Mouse (Mus musculus) neural tube, embryonic 13.5 days (tissue): Measurements from ENCODE around the gene Ostn. TPM values are rescaled to one million over a fixed set of nuclear protein-coding genes. Genes with fewer than 3 reads are reported as not detected.
A peak's percentile ranks its signal among the peaks of the same experiment; 100 is the strongest.

ENCODE experiments used
- ATAC-seq: fragments of 200-750 bp; cut with Nextera tagmentation; 2 replicates; pipeline ENCODE4 v1.8.0; 2017; ENCODE audit warnings: low read depth, mild to moderate bottlenecking, moderate TSS enrichment, moderate library complexity
- H3K27ac ChIP-seq: fragments of 300-500 bp; sonication (generic); replicated peaks from 2 replicates; pipeline ENCODE4 v1.5.1; 2015; ENCODE audit warnings: moderate library complexity, mild to moderate bottlenecking, inconsistent platforms
- H3K27me3 ChIP-seq: fragments of 300-500 bp; sonication (generic); 2 replicates; pipeline ENCODE4 v1.6.1; 2015; ENCODE audit warnings: mild to moderate bottlenecking, inconsistent platforms
- H3K36me3 ChIP-seq: fragments of 300-500 bp; sonication (generic); 2 replicates; pipeline ENCODE4 v1.6.1; 2015; ENCODE audit warnings: mild to moderate bottlenecking, inconsistent platforms
- H3K4me1 ChIP-seq: fragments of 300-500 bp; sonication (generic); replicated peaks from 2 replicates; pipeline ENCODE4 v1.6.1; 2015; ENCODE audit warnings: inconsistent platforms
- H3K4me2 ChIP-seq: fragments of 300-500 bp; sonication (generic); 2 replicates; pipeline ENCODE4 v1.6.1; 2015; ENCODE audit warnings: inconsistent platforms, mild to moderate bottlenecking, moderate library complexity
- H3K4me3 ChIP-seq: fragments of 300-500 bp; sonication (generic); 2 replicates; pipeline ENCODE4 v1.5.1; 2015; ENCODE audit warnings: mild to moderate bottlenecking, inconsistent platforms
- H3K9ac ChIP-seq: fragments of 300-500 bp; sonication (generic); 2 replicates; pipeline ENCODE4 v1.6.1; 2015; ENCODE audit warnings: moderate library complexity, mild to moderate bottlenecking, inconsistent platforms
- H3K9me3 ChIP-seq: fragments of 300-500 bp; sonication (generic); 2 replicates; pipeline ENCODE4 v1.6.1; 2016; ENCODE audit warnings: inconsistent platforms
- WGBS: fragments of 180-500 bp; shearing (Covaris S2); methylation state at CpG from one replicate; pipeline ENCODE4 v1.1.7; 2015; 5-methylcytosine and 5-hydroxymethylcytosine counted together
- polyA plus RNA-seq: library from polyadenylated mRNA; unstranded; fragments of >200 nt; fragmentation: Nextera tagmentation; extraction: Ambion mirVana; gene quantifications from 2 replicates; pipeline ENCODE4 v1.2.1, GENCODE M21; 2015

Ostn gene
- polyA plus RNA-seq, 1 experiment from 2014 or later, result not detected

- H3K4me2 ChIP-seq, result no peak overlapping the region
- H3K9ac ChIP-seq, result no peak overlapping the region
- 98% methylated on average over 1 of the region's 1 CpGs for WGBS
- no peaks in the 10 kb centered on the region for H3K4me1 ChIP-seq
- H3K9me3 ChIP-seq, result no peaks in the 10 kb centered on the region
- H3K27ac ChIP-seq, result no peak overlapping the region
- ATAC-seq, result no peak
- no peaks in the 10 kb centered on the region for H3K36me3 ChIP-seq
- no peaks in the 10 kb centered on the region for H3K27me3 ChIP-seq
- H3K4me3 ChIP-seq, result no peak overlapping the region
Observed at GRCm38 (mm10) chr16:27360059-27360458, 52.8 kb downstream of the Ostn start.

- ATAC-seq, result peak; percentile 67; the same call in 1 of the 2 replicates
Observed at GRCm38 (mm10) chr16:27370191-27370590, 62.9 kb downstream of the Ostn start, which contains the start of gene Uts2b. Gene Uts2b (minus strand): TSS chr16:27370239.

GRCm38 (mm10) chr16:27370700-27371099, 63.4 kb downstream of the Ostn start:
- peak overlapping the region; percentile 43 for H3K27ac ChIP-seq
- 31% methylated on average over 2 of the region's 2 CpGs for WGBS
- H3K4me1 ChIP-seq, result peaks cover 15% of the 10 kb centered on the region
- no peak overlapping the region for H3K4me3 ChIP-seq
- no peaks in the 10 kb centered on the region for H3K27me3 ChIP-seq
- H3K36me3 ChIP-seq, result no peaks in the 10 kb centered on the region
- H3K4me2 ChIP-seq, result no peak overlapping the region
- no peak overlapping the region for H3K9ac ChIP-seq
- no peaks in the 10 kb centered on the region for H3K9me3 ChIP-seq
- ATAC-seq, result 0 out of 2 replicates have a peak, but pooled peaks have one; percentile 74

More at GRCm38 (mm10) chr16:27370191-27370590, 62.9 kb downstream of the Ostn start, which contains the start of gene Uts2b:
- 59% methylated on average over 8 of the region's 8 CpGs for WGBS
- no peak within 1 kb of the TSS for H3K4me3 ChIP-seq
- H3K9ac ChIP-seq, result no peak within 1 kb of the TSS
- H3K9me3 ChIP-seq, result no peaks in the 10 kb centered on the region
- H3K27ac ChIP-seq, result peak within 1 kb of the TSS; percentile 43
- H3K4me2 ChIP-seq, result 0 out of 2 replicates have a peak within 1 kb of the TSS, but pooled peaks have one; percentile 6
- no peaks in the 10 kb centered on the region for H3K27me3 ChIP-seq
- H3K36me3 ChIP-seq, result no peaks in the 10 kb centered on the region
- H3K4me1 ChIP-seq, result peaks cover 15% of the 10 kb centered on the region

GRCm38 (mm10) chr16:27374139-27374538, 66.8 kb downstream of the Ostn start:
- Histone ChIP-seq H3K4me1 (peaks cover 15% of the 10 kb centered on the region), H3K27me3 (no peaks in the 10 kb centered on the region), H3K27ac (no peak overlapping the region), H3K36me3 (no peaks in the 10 kb centered on the region), H3K4me3 (no peak overlapping the region), H3K9me3 (no peaks in the 10 kb centered on the region), H3K4me2 (no peak overlapping the region), H3K9ac (no peak overlapping the region)
- no peak for ATAC-seq
- 81% methylated on average over 3 of the region's 3 CpGs for WGBS

GRCm38 (mm10) chr16:27375318-27375717, 68.0 kb downstream of the Ostn start:
- no peak overlapping the region for H3K9ac ChIP-seq
- peaks cover 8% of the 10 kb centered on the region for H3K4me1 ChIP-seq
- no peak overlapping the region for H3K4me2 ChIP-seq
- no peaks in the 10 kb centered on the region for H3K27me3 ChIP-seq
- H3K9me3 ChIP-seq, result no peaks in the 10 kb centered on the region
- H3K27ac ChIP-seq, result no peak overlapping the region
- no peaks in the 10 kb centered on the region for H3K36me3 ChIP-seq
- ATAC-seq, result no peak
- no peak overlapping the region for H3K4me3 ChIP-seq
- 88% methylated on average over 2 of the region's 2 CpGs for WGBS

GRCm38 (mm10) chr16:27376556-27376955, 69.3 kb downstream of the Ostn start:
- Histone ChIP-seq H3K4me3 (no peak overlapping the region), H3K9ac (no peak overlapping the region), H3K27me3 (no peaks in the 10 kb centered on the region), H3K36me3 (no peaks in the 10 kb centered on the region), H3K4me1 (no peaks in the 10 kb centered on the region), H3K9me3 (no peaks in the 10 kb centered on the region), H3K4me2 (no peak overlapping the region), H3K27ac (no peak overlapping the region)
- no peak for ATAC-seq

- 87% methylated on average over 4 of the region's 4 CpGs for WGBS
- Histone ChIP-seq H3K9me3 (no peaks in the 10 kb centered on the region), H3K4me2 (no peak overlapping the region), H3K4me1 (no peaks in the 10 kb centered on the region), H3K27ac (no peak overlapping the region), H3K9ac (no peak overlapping the region), H3K4me3 (no peak overlapping the region), H3K27me3 (no peaks in the 10 kb centered on the region), H3K36me3 (no peaks in the 10 kb centered on the region)
- ATAC-seq, result no peak
Observed at GRCm38 (mm10) chr16:27382217-27382616, 74.9 kb downstream of the Ostn start.

GRCm38 (mm10) chr16:27384893-27385603, 77.8 kb downstream of the Ostn start:
- Histone ChIP-seq H3K36me3 (no peaks in the 10 kb centered on the region), H3K27ac (no peak overlapping the region), H3K4me2 (no peak overlapping the region), H3K27me3 (no peaks in the 10 kb centered on the region), H3K9ac (no peak overlapping the region), H3K9me3 (no peaks in the 10 kb centered on the region), H3K4me1 (peaks cover 12% of the 10 kb centered on the region), H3K4me3 (no peak overlapping the region)
- no peak for ATAC-seq
- WGBS, result 78% methylated on average over 4 of the region's 4 CpGs

- Histone ChIP-seq H3K9ac (no peak overlapping the region), H3K27me3 (no peaks in the 10 kb centered on the region), H3K9me3 (no peaks in the 10 kb centered on the region), H3K4me3 (no peak overlapping the region), H3K27ac (no peak overlapping the region), H3K36me3 (no peaks in the 10 kb centered on the region), H3K4me2 (no peak overlapping the region), H3K4me1 (peaks cover 18% of the 10 kb centered on the region)
- 90% methylated on average over 1 of the region's 1 CpGs for WGBS
- no peak for ATAC-seq
Observed at GRCm38 (mm10) chr16:27385649-27386048, 78.4 kb downstream of the Ostn start.

- WGBS, result 67% methylated on average over 4 of the region's 4 CpGs
- ATAC-seq, result no peak
- Histone ChIP-seq H3K9ac (no peak overlapping the region), H3K4me2 (no peak overlapping the region), H3K36me3 (no peaks in the 10 kb centered on the region), H3K27ac (no peak overlapping the region), H3K4me3 (no peak overlapping the region), H3K4me1 (peaks cover 30% of the 10 kb centered on the region), H3K27me3 (no peaks in the 10 kb centered on the region), H3K9me3 (no peaks in the 10 kb centered on the region)
Observed at GRCm38 (mm10) chr16:27386850-27387407, 79.6 kb downstream of the Ostn start.

- WGBS, result 50% methylated on average over 12 of the region's 12 CpGs
- Histone ChIP-seq H3K9ac (peak overlapping the region; percentile 98), H3K27me3 (no peaks in the 10 kb centered on the region), H3K27ac (peak overlapping the region; percentile 98), H3K4me1 (peaks cover 36% of the 10 kb centered on the region), H3K4me2 (peak overlapping the region; percentile 69), H3K4me3 (peak overlapping the region; percentile 71), H3K9me3 (no peaks in the 10 kb centered on the region), H3K36me3 (no peaks in the 10 kb centered on the region)
- ATAC-seq, result no peak
Observed at GRCm38 (mm10) chr16:27387634-27388611, 80.6 kb downstream of the Ostn start.
